Mouse (Mus musculus): ENCODE measurements around the gene Magi2. TPM values are rescaled to one million over a fixed set of nuclear protein-coding genes. Genes with fewer than 3 reads are reported as not detected.

The Magi2 gene
- polyA plus RNA-seq, 1 experiment from 2014 or later: 15.2 TPM

GRCm38 (mm10) chr5:19637789-19638188 lies 411.0 kb downstream of the Magi2 start:
- Histone ChIP-seq H3K4me1 (ENCODE audit: insufficient read depth, low read length) (no peaks in the 10 kb centered on the region), H3K4me3 (ENCODE audit: low read length) (no peak overlapping the region)
- 41% methylated on average over 2 of the region's 2 CpGs for WGBS

GRCm38 (mm10) chr5:19655986-19656385 lies 429.1 kb downstream of the Magi2 start:
- Histone ChIP-seq H3K9me3 (ENCODE audit: low read length) (no peaks in the 10 kb centered on the region), H3K4me2 (replicated peaks; ENCODE audit: low read depth, low read length) (no peak overlapping the region), H3K4me3 (ENCODE audit: low read length) (no peak overlapping the region), H3K27me3 (ENCODE audit: insufficient read depth, low read length) (no peaks in the 10 kb centered on the region), H3K4me1 (ENCODE audit: insufficient read depth, low read length) (no peaks in the 10 kb centered on the region), H3K27ac (ENCODE audit: low read length) (no peak overlapping the region), H3K36me3 (ENCODE audit: insufficient read depth, low read length) (no peaks in the 10 kb centered on the region), H3K9ac (replicated peaks; ENCODE audit: low read length) (no peak overlapping the region)
- 79% methylated on average over 1 of the region's 1 CpGs for WGBS
- no peak for ATAC-seq (ENCODE audit: low FRiP score, low TSS enrichment)

More at GRCm38 (mm10) chr5:19637789-19638188, 411.0 kb downstream of the Magi2 start:
- no peak overlapping the region for H3K27ac ChIP-seq (ENCODE audit: low read length)
- ATAC-seq (ENCODE audit: low FRiP score, low TSS enrichment): no peak
- H3K36me3 ChIP-seq (ENCODE audit: insufficient read depth, low read length): no peaks in the 10 kb centered on the region
- no peaks in the 10 kb centered on the region for H3K9me3 ChIP-seq (ENCODE audit: low read length)
- H3K27me3 ChIP-seq (ENCODE audit: insufficient read depth, low read length): no peaks in the 10 kb centered on the region
- H3K4me2 ChIP-seq (replicated peaks; ENCODE audit: low read depth, low read length): no peak overlapping the region
- no peak overlapping the region for H3K9ac ChIP-seq (replicated peaks; ENCODE audit: low read length)

GRCm38 (mm10) chr5:19666416-19666815 lies 439.6 kb downstream of the Magi2 start:
- no peak overlapping the region for H3K9ac ChIP-seq (replicated peaks; ENCODE audit: low read length)
- no peaks in the 10 kb centered on the region for H3K27me3 ChIP-seq (ENCODE audit: insufficient read depth, low read length)
- no peaks in the 10 kb centered on the region for H3K9me3 ChIP-seq (ENCODE audit: low read length)
- no peak overlapping the region for H3K27ac ChIP-seq (ENCODE audit: low read length)
- no peak overlapping the region for H3K4me3 ChIP-seq (ENCODE audit: low read length)
- no peaks in the 10 kb centered on the region for H3K4me1 ChIP-seq (ENCODE audit: insufficient read depth, low read length)
- WGBS: 87% methylated on average over 5 of the region's 5 CpGs
- ATAC-seq (ENCODE audit: low FRiP score, low TSS enrichment): no peak
- H3K36me3 ChIP-seq (ENCODE audit: insufficient read depth, low read length): no peaks in the 10 kb centered on the region
- H3K4me2 ChIP-seq (replicated peaks; ENCODE audit: low read depth, low read length): no peak overlapping the region

GRCm38 (mm10) chr5:19717296-19717695 lies 490.5 kb downstream of the Magi2 start:
- no peak for ATAC-seq (ENCODE audit: low FRiP score, low TSS enrichment)
- no peaks in the 10 kb centered on the region for H3K36me3 ChIP-seq (ENCODE audit: insufficient read depth, low read length)
- no peak overlapping the region for H3K4me2 ChIP-seq (replicated peaks; ENCODE audit: low read depth, low read length)
- H3K27ac ChIP-seq (ENCODE audit: low read length): no peak overlapping the region
- no peaks in the 10 kb centered on the region for H3K9me3 ChIP-seq (ENCODE audit: low read length)
- H3K9ac ChIP-seq (replicated peaks; ENCODE audit: low read length): no peak overlapping the region
- no peak overlapping the region for H3K4me3 ChIP-seq (ENCODE audit: low read length)
- WGBS: 70% methylated on average over 2 of the region's 2 CpGs
- no peaks in the 10 kb centered on the region for H3K4me1 ChIP-seq (ENCODE audit: insufficient read depth, low read length)
- no peaks in the 10 kb centered on the region for H3K27me3 ChIP-seq (ENCODE audit: insufficient read depth, low read length)

GRCm38 (mm10) chr5:19726277-19726676 lies 499.4 kb downstream of the Magi2 start:
- no peak for ATAC-seq (ENCODE audit: low FRiP score, low TSS enrichment)
- Histone ChIP-seq H3K36me3 (ENCODE audit: insufficient read depth, low read length) (no peaks in the 10 kb centered on the region), H3K27ac (ENCODE audit: low read length) (no peak overlapping the region), H3K9ac (replicated peaks; ENCODE audit: low read length) (no peak overlapping the region), H3K27me3 (ENCODE audit: insufficient read depth, low read length) (no peaks in the 10 kb centered on the region), H3K4me2 (replicated peaks; ENCODE audit: low read depth, low read length) (no peak overlapping the region), H3K4me3 (ENCODE audit: low read length) (no peak overlapping the region), H3K4me1 (ENCODE audit: insufficient read depth, low read length) (no peaks in the 10 kb centered on the region), H3K9me3 (ENCODE audit: low read length) (peaks cover 8% of the 10 kb centered on the region; the same call in 1 of the 2 replicates)

- no peaks in the 10 kb centered on the region for H3K4me1 ChIP-seq (ENCODE audit: insufficient read depth, low read length)
- no peak overlapping the region for H3K4me3 ChIP-seq (ENCODE audit: low read length)
- 95% methylated on average over 2 of the region's 2 CpGs for WGBS
Observed at GRCm38 (mm10) chr5:19745376-19745775, 518.5 kb downstream of the Magi2 start.

GRCm38 (mm10) chr5:19745916-19746315 lies 519.1 kb downstream of the Magi2 start:
- Histone ChIP-seq H3K27ac (ENCODE audit: low read length) (no peak overlapping the region), H3K36me3 (ENCODE audit: insufficient read depth, low read length) (no peaks in the 10 kb centered on the region), H3K27me3 (ENCODE audit: insufficient read depth, low read length) (no peaks in the 10 kb centered on the region), H3K9ac (replicated peaks; ENCODE audit: low read length) (no peak overlapping the region), H3K9me3 (ENCODE audit: low read length) (no peaks in the 10 kb centered on the region), H3K4me1 (ENCODE audit: insufficient read depth, low read length) (no peaks in the 10 kb centered on the region), H3K4me3 (ENCODE audit: low read length) (no peak overlapping the region), H3K4me2 (replicated peaks; ENCODE audit: low read depth, low read length) (no peak overlapping the region)
- no peak for ATAC-seq (ENCODE audit: low FRiP score, low TSS enrichment)
- WGBS: 69% methylated on average over 6 of the region's 6 CpGs

More at GRCm38 (mm10) chr5:19745376-19745775, 518.5 kb downstream of the Magi2 start:
- no peaks in the 10 kb centered on the region for H3K27me3 ChIP-seq (ENCODE audit: insufficient read depth, low read length)
- no peak overlapping the region for H3K4me2 ChIP-seq (replicated peaks; ENCODE audit: low read depth, low read length)
- no peak overlapping the region for H3K27ac ChIP-seq (ENCODE audit: low read length)
- no peaks in the 10 kb centered on the region for H3K9me3 ChIP-seq (ENCODE audit: low read length)
- no peaks in the 10 kb centered on the region for H3K36me3 ChIP-seq (ENCODE audit: insufficient read depth, low read length)
- no peak for ATAC-seq (ENCODE audit: low FRiP score, low TSS enrichment)
- no peak overlapping the region for H3K9ac ChIP-seq (replicated peaks; ENCODE audit: low read length)

- H3K9ac ChIP-seq (replicated peaks; ENCODE audit: low read length): no peak overlapping the region
- ATAC-seq (ENCODE audit: low FRiP score, low TSS enrichment): no peak
- no peaks in the 10 kb centered on the region for H3K36me3 ChIP-seq (ENCODE audit: insufficient read depth, low read length)
- WGBS: 75% methylated on average over 12 of the region's 12 CpGs
- H3K27ac ChIP-seq (ENCODE audit: low read length): no peak overlapping the region
- H3K4me1 ChIP-seq (ENCODE audit: insufficient read depth, low read length): no peaks in the 10 kb centered on the region
- H3K4me3 ChIP-seq (ENCODE audit: low read length): no peak overlapping the region
- no peaks in the 10 kb centered on the region for H3K27me3 ChIP-seq (ENCODE audit: insufficient read depth, low read length)
- no peaks in the 10 kb centered on the region for H3K9me3 ChIP-seq (ENCODE audit: low read length)
- no peak overlapping the region for H3K4me2 ChIP-seq (replicated peaks; ENCODE audit: low read depth, low read length)
Observed at GRCm38 (mm10) chr5:19746865-19747514, 520.2 kb downstream of the Magi2 start.

- Histone ChIP-seq H3K4me2 (replicated peaks; ENCODE audit: low read depth, low read length) (no peak overlapping the region), H3K27ac (ENCODE audit: low read length) (no peak overlapping the region), H3K9me3 (ENCODE audit: low read length) (no peaks in the 10 kb centered on the region), H3K36me3 (ENCODE audit: insufficient read depth, low read length) (no peaks in the 10 kb centered on the region), H3K27me3 (ENCODE audit: insufficient read depth, low read length) (no peaks in the 10 kb centered on the region), H3K4me3 (ENCODE audit: low read length) (no peak overlapping the region), H3K9ac (replicated peaks; ENCODE audit: low read length) (no peak overlapping the region), H3K4me1 (ENCODE audit: insufficient read depth, low read length) (no peaks in the 10 kb centered on the region)
- 92% methylated on average over 3 of the region's 3 CpGs for WGBS
- no peak for ATAC-seq (ENCODE audit: low FRiP score, low TSS enrichment)
Observed at GRCm38 (mm10) chr5:19747631-19748030, 520.8 kb downstream of the Magi2 start.

- H3K9ac ChIP-seq (replicated peaks; ENCODE audit: low read length): no peak overlapping the region
- H3K36me3 ChIP-seq (ENCODE audit: insufficient read depth, low read length): no peaks in the 10 kb centered on the region
- H3K27me3 ChIP-seq (ENCODE audit: insufficient read depth, low read length): no peaks in the 10 kb centered on the region
- no peaks in the 10 kb centered on the region for H3K9me3 ChIP-seq (ENCODE audit: low read length)
- H3K4me1 ChIP-seq (ENCODE audit: insufficient read depth, low read length): no peaks in the 10 kb centered on the region
- H3K4me3 ChIP-seq (ENCODE audit: low read length): no peak overlapping the region
- no peak for ATAC-seq (ENCODE audit: low FRiP score, low TSS enrichment)
- no peak overlapping the region for H3K27ac ChIP-seq (ENCODE audit: low read length)
- WGBS: 86% methylated on average over 1 of the region's 1 CpGs
- H3K4me2 ChIP-seq (replicated peaks; ENCODE audit: low read depth, low read length): no peak overlapping the region
Observed at GRCm38 (mm10) chr5:19779224-19779623, 552.4 kb downstream of the Magi2 start.

All from kidney, embryonic 16.5 days (tissue).